ENCODE assay signal across 11 mouse cellular contexts in the genomic region with DNA sequence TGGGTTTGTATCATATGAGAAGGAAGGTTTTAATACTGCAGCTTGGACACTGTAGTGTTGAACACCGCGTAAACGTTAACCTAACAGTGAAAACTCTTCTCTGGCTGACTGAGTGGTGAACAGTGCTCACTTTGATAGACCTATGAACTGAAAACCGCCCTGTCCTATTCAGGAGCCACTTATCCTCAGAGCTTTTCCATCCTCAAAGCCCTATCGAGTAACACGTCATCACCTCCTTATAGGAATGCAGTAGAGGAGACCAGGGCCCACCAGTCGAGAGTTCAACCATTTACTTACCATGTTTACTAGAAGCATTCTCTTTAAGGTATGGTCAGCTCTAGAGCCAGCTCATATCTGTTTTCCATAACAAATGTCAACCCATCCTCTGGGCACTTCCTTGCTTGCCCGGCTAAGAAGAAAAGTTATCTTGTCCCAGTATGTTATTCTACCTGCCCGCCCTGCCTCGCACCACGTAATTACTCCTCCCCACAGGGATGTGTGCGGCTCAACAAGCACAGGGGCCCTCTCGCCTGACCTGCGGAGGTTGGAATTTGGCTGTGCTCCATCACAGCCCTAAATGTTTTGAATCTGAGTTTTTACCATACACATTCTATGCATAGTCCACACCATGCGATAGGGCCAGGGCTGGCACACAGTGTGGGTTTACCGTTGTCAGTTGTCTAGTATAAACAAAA.
"Had no signal": no experiment of that assay in that cellular context is flagged by ENCODE, and none has a peak within 500 bp of the region (broad histone marks: within the 10 kb centered on the region; RNA-seq: fewer than 3 reads in every experiment).

No protein-coding gene starts in this region.

- ATAC-seq: midbrain, embryonic 16.5 days had no signal

- H3K4me2 ChIP-seq: kidney, embryonic 15.5 days; limb, embryonic 13.5 days; midbrain, embryonic 12.5 days had no signal

- H3K27me3 ChIP-seq: kidney, embryonic 15.5 days; limb, embryonic 13.5 days; midbrain, embryonic 12.5 days had no signal

- H3K27ac ChIP-seq: kidney, embryonic 15.5 days; limb, embryonic 13.5 days; liver, embryonic 14.5 days; midbrain, embryonic 12.5 days had no signal

- H3K36me3 ChIP-seq: midbrain, embryonic 12.5 days had no signal

- H3K9me3 ChIP-seq: kidney, embryonic 15.5 days; limb, embryonic 13.5 days; midbrain, embryonic 12.5 days had no signal

- H3K9ac ChIP-seq: kidney, embryonic 15.5 days; limb, embryonic 13.5 days; liver, embryonic 14.5 days; midbrain, embryonic 12.5 days had no signal

- H3K4me3 ChIP-seq: kidney, embryonic 15.5 days; limb, embryonic 13.5 days; midbrain, embryonic 12.5 days had no signal

- DNase-seq: kidney, postnatal 14 days; left cerebral cortex, postnatal 4 days; lung, adult 18-20 months; lung, postnatal 14 days; right cerebral cortex, postnatal 14 days; thymus, postnatal 4 days had no signal

- H3K4me1 ChIP-seq: kidney, embryonic 15.5 days; limb, embryonic 13.5 days; midbrain, embryonic 12.5 days had no signal
